Comparison of ENCODE assay signal across 29 mouse cellular contexts in the genomic region with DNA sequence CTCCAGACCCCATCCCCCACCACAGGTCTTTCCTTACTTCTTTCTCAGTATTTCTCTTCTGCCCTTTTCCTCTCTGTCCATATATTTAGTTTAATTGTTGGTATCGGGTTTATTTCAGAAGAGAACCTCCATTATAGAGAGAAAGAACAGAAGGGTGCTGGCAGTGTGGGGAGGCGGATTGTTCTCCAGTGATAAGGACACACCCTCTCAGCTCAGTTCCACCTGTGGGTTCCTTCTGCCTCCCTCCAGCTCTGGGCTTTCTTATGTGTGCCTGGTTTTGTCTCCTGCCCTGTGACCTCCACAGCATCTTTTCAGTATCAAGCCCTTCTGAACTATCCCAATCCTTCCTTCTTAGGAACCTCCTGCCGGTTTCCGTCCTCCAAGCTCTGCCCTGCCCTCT. TPM values are rescaled to one million over a fixed set of nuclear protein-coding genes. Genes with fewer than 3 reads are reported as not detected.
DNase-seq lines count a peak whose midpoint lies in the region; ATAC-seq lines count a peak whose summit lies in the region.
"Had no signal": no experiment of that assay in that cellular context is flagged by ENCODE, and none has a peak within 500 bp of the region (broad histone marks: within the 10 kb centered on the region; RNA-seq: fewer than 3 reads in every experiment).

No protein-coding gene starts in this region.

- DNase-seq in neural tube, embryonic 11.5 days (ENCODE audit: low spot score) = no peak
- no peak for DNase-seq in neural tube, embryonic 10.5 days (ENCODE audit: extremely low spot score, low spot score)
- DNase-seq in hindbrain, embryonic 14.5 days (ENCODE audit: low spot score) = no peak
- no peak for DNase-seq in cerebellum, postnatal 14 days
- DNase-seq in kidney, postnatal 25 days = no peak
- DNase-seq: adrenal gland, postnatal 36 days; cerebellum, adult 11 months; cerebellum, postnatal 36 days; gastrocnemius, postnatal 36 days; heart, adult 2 months; heart, postnatal 14 days; kidney, adult 18-20 months; layer of hippocampus, postnatal 36 days; lung, postnatal 4 days had no signal

- H3K36me3 ChIP-seq in neural tube, embryonic 11.5 days (ENCODE audit: control insufficient read depth, insufficient read depth, low read length) = no peaks in the 10 kb centered on the region
- H3K36me3 ChIP-seq in hindbrain, embryonic 14.5 days (replicated peaks; ENCODE audit: control insufficient read depth, insufficient read depth) = no peaks in the 10 kb centered on the region
- H3K36me3 ChIP-seq in neural tube, embryonic 12.5 days = no peaks in the 10 kb centered on the region
- H3K36me3 ChIP-seq in kidney, embryonic 15.5 days = no peaks in the 10 kb centered on the region
- H3K36me3 ChIP-seq: G1E; heart, embryonic 13.5 days; midbrain, embryonic 12.5 days had no signal

- peaks cover 8% of the 10 kb centered on the region for H3K4me1 ChIP-seq in neural tube, embryonic 11.5 days (ENCODE audit: control insufficient read depth, insufficient read depth, low read length)
- H3K4me1 ChIP-seq in hindbrain, embryonic 14.5 days (replicated peaks; ENCODE audit: control insufficient read depth, insufficient read depth, low read length) = peaks cover 11% of the 10 kb centered on the region; the same call in 1 of the 2 replicates
- H3K4me1 ChIP-seq in neural tube, embryonic 12.5 days = peaks cover 29% of the 10 kb centered on the region
- H3K4me1 ChIP-seq in kidney, embryonic 15.5 days = peaks cover 17% of the 10 kb centered on the region

- no peak overlapping the region for H3K9ac ChIP-seq in neural tube, embryonic 11.5 days (ENCODE audit: low read length)
- no peak overlapping the region for H3K9ac ChIP-seq in hindbrain, embryonic 14.5 days
- H3K9ac ChIP-seq in neural tube, embryonic 12.5 days = no peak overlapping the region
- H3K9ac ChIP-seq in kidney, embryonic 15.5 days = no peak overlapping the region
- H3K9ac ChIP-seq: heart, embryonic 13.5 days; midbrain, embryonic 12.5 days had no signal

- no peak overlapping the region for H3K4me3 ChIP-seq in neural tube, embryonic 11.5 days (ENCODE audit: low read depth, low read length)
- H3K4me3 ChIP-seq in hindbrain, embryonic 14.5 days (replicated peaks; ENCODE audit: low read length) = peak overlapping the region; percentile 50
- peak overlapping the region; percentile 52 for H3K4me3 ChIP-seq in neural tube, embryonic 12.5 days
- no peak overlapping the region for H3K4me3 ChIP-seq in kidney, embryonic 15.5 days (replicated peaks)
- H3K4me3 ChIP-seq: heart, adult 2 months; heart, embryonic 13.5 days had no signal

- ATAC-seq in neural tube, embryonic 11.5 days (ENCODE audit: insufficient read depth, low FRiP score, low TSS enrichment) = no peak
- ATAC-seq in hindbrain, embryonic 14.5 days (ENCODE audit: low FRiP score) = no peak
- no peak for ATAC-seq in neural tube, embryonic 12.5 days (ENCODE audit: low FRiP score, low read depth)
- no peak for ATAC-seq in kidney, embryonic 15.5 days (replicated peaks; ENCODE audit: low FRiP score)
- ATAC-seq: inflammation-experienced regulatory T-cells, adult 6 months; Patski had no signal

- peaks cover 53% of the 10 kb centered on the region for H3K27me3 ChIP-seq in neural tube, embryonic 11.5 days (ENCODE audit: control insufficient read depth, insufficient read depth, low read length)
- H3K27me3 ChIP-seq in hindbrain, embryonic 14.5 days (ENCODE audit: control insufficient read depth, insufficient read depth, low read length) = peaks cover 65% of the 10 kb centered on the region
- peaks cover 62% of the 10 kb centered on the region for H3K27me3 ChIP-seq in neural tube, embryonic 12.5 days (replicated peaks)
- peaks cover 94% of the 10 kb centered on the region for H3K27me3 ChIP-seq in kidney, embryonic 15.5 days

- peak overlapping the region; percentile 21; the same call in 1 of the 2 replicates for H3K4me2 ChIP-seq in neural tube, embryonic 11.5 days (ENCODE audit: low read depth)
- peak overlapping the region; percentile 93 for H3K4me2 ChIP-seq in hindbrain, embryonic 14.5 days (replicated peaks)
- peak overlapping the region; percentile 90 for H3K4me2 ChIP-seq in neural tube, embryonic 12.5 days (replicated peaks)
- no peak overlapping the region for H3K4me2 ChIP-seq in kidney, embryonic 15.5 days
- H3K4me2 ChIP-seq: heart, embryonic 13.5 days; midbrain, embryonic 12.5 days had no signal

- no peak overlapping the region for H3K27ac ChIP-seq in neural tube, embryonic 11.5 days (ENCODE audit: low read depth, low read length)
- H3K27ac ChIP-seq in hindbrain, embryonic 14.5 days = no peak overlapping the region
- no peak overlapping the region for H3K27ac ChIP-seq in neural tube, embryonic 12.5 days
- no peak overlapping the region for H3K27ac ChIP-seq in kidney, embryonic 15.5 days
- H3K27ac ChIP-seq: heart, adult 2 months; heart, embryonic 13.5 days; kidney, postnatal 0 days; midbrain, embryonic 12.5 days; stomach, postnatal 0 days had no signal

- H3K9me3 ChIP-seq in neural tube, embryonic 11.5 days (ENCODE audit: control insufficient read depth, low read length) = no peaks in the 10 kb centered on the region
- H3K9me3 ChIP-seq in hindbrain, embryonic 14.5 days (ENCODE audit: control insufficient read depth, low read length) = no peaks in the 10 kb centered on the region
- no peaks in the 10 kb centered on the region for H3K9me3 ChIP-seq in neural tube, embryonic 12.5 days
- H3K9me3 ChIP-seq in kidney, embryonic 15.5 days (replicated peaks) = no peaks in the 10 kb centered on the region
- H3K9me3 ChIP-seq: heart, embryonic 13.5 days; midbrain, embryonic 12.5 days had no signal

- 19% methylated on average over 4 of the region's 4 CpGs for WGBS in neural tube, embryonic 11.5 days
- 17% methylated on average over 4 of the region's 4 CpGs for WGBS in hindbrain, embryonic 14.5 days
- WGBS in neural tube, embryonic 12.5 days = 18% methylated on average over 4 of the region's 4 CpGs
- WGBS in kidney, embryonic 15.5 days = 13% methylated on average over 4 of the region's 4 CpGs

RNA-seq across cellular contexts. Expression of a gene that starts 2.5 kb away (rescaled TPM):
- polyA plus RNA-seq in neural tube, embryonic 11.5 days (2014; fragmentation: Nextera tagmentation; extraction: Ambion mirVana) = 0.92 and 1.3 TPM in 2 replicates
- 3.3 and 4.9 TPM in 2 replicates for polyA plus RNA-seq in hindbrain, embryonic 14.5 days (2014; fragmentation: Nextera tagmentation; extraction: Ambion mirVana)
- 11.0 and 12.0 TPM in 2 replicates for polyA plus RNA-seq in neural tube, embryonic 12.5 days (2016; fragmentation: Nextera tagmentation; extraction: Ambion mirVana)
- 0.04 and 0.10 TPM in 2 replicates for polyA plus RNA-seq in kidney, embryonic 15.5 days (2015; fragmentation: Nextera tagmentation; extraction: Ambion mirVana)
- polyA plus RNA-seq: liver, adult 2 months; liver, embryonic 16.5 days; lung, embryonic 16.5 days; Patski; small intestine, adult 2 months; thymus, postnatal 0 days had no signal

RNA-seq across cellular contexts. Expression of a gene that starts 16.3 kb away (rescaled TPM):
- polyA plus RNA-seq in neural tube, embryonic 11.5 days (2014; fragmentation: Nextera tagmentation; extraction: Ambion mirVana) = 0.38 TPM in 1 of 2 replicates, not detected in the other
- 0.22 and 0.23 TPM in 2 replicates for polyA plus RNA-seq in hindbrain, embryonic 14.5 days (2014; fragmentation: Nextera tagmentation; extraction: Ambion mirVana)
- 0.37 and 0.82 TPM in 2 replicates for polyA plus RNA-seq in neural tube, embryonic 12.5 days (2016; fragmentation: Nextera tagmentation; extraction: Ambion mirVana)
- polyA plus RNA-seq in kidney, embryonic 15.5 days (2015; fragmentation: Nextera tagmentation; extraction: Ambion mirVana) = 0.61 and 0.67 TPM in 2 replicates
- polyA plus RNA-seq: G1E; inflammation-experienced regulatory T-cells, adult 6 months; Patski had no signal

RNA-seq across cellular contexts. Expression of a gene that starts 32.1 kb away (rescaled TPM):
- polyA plus RNA-seq in neural tube, embryonic 11.5 days (2014; fragmentation: Nextera tagmentation; extraction: Ambion mirVana) = not detected in 2 replicates
- polyA plus RNA-seq in hindbrain, embryonic 14.5 days (2014; fragmentation: Nextera tagmentation; extraction: Ambion mirVana) = 0.10 and 0.19 TPM in 2 replicates
- polyA plus RNA-seq in neural tube, embryonic 12.5 days (2016; fragmentation: Nextera tagmentation; extraction: Ambion mirVana) = 0.15 and 0.20 TPM in 2 replicates
- 0.23 TPM in 2 replicates for polyA plus RNA-seq in kidney, embryonic 15.5 days (2015; fragmentation: Nextera tagmentation; extraction: Ambion mirVana)
- polyA plus RNA-seq: G1E; inflammation-experienced regulatory T-cells, adult 6 months; limb, embryonic 11.5 days; liver, adult 2 months; liver, embryonic 16.5 days; lung, embryonic 16.5 days; Patski; small intestine, adult 2 months; stomach, postnatal 0 days; thymus, postnatal 0 days had no signal

RNA-seq across cellular contexts. Expression of a gene that starts 52.7 kb away (rescaled TPM):
- 136 and 147 TPM in 2 replicates for polyA plus RNA-seq in neural tube, embryonic 11.5 days (2014; fragmentation: Nextera tagmentation; extraction: Ambion mirVana)
- 72.3 and 87.2 TPM in 2 replicates for polyA plus RNA-seq in hindbrain, embryonic 14.5 days (2014; fragmentation: Nextera tagmentation; extraction: Ambion mirVana)
- 114 and 123 TPM in 2 replicates for polyA plus RNA-seq in neural tube, embryonic 12.5 days (2016; fragmentation: Nextera tagmentation; extraction: Ambion mirVana)
- polyA plus RNA-seq in kidney, embryonic 15.5 days (2015; fragmentation: Nextera tagmentation; extraction: Ambion mirVana) = 118 TPM in 2 replicates

Comparison
In these comparisons a context has a peak if more than half of its experiments do, and no peak if none do; other contexts are left out.
1. H3K4me3 ChIP-seq: peak in hindbrain, embryonic 14.5 days (single experiment) and neural tube, embryonic 12.5 days (single experiment); none in neural tube, embryonic 11.5 days (single experiment) and kidney, embryonic 15.5 days (single experiment).